Mouse (Mus musculus) spleen, adult 2 months (tissue): ENCODE data around the gene Pla2g2f. TPM values are rescaled to one million over a fixed set of nuclear protein-coding genes. Genes with fewer than 3 reads are reported as not detected.

ENCODE experiments used
- DNase-seq, 2 experiments: peaks; one replicate each; pipeline versions ENCODE4 v3.0.0 to v3.0.0-alpha.2; 2012 to 2021; ENCODE audit warnings: low spot score in 2 of 2, low read depth in 1 of 2
- H3K27ac ChIP-seq: fragments of 200-500 bp; 2 replicates; pipeline ENCODE4 v1.5.1; 2012; ENCODE audit warnings: low read length, inconsistent platforms; ENCODE audit not compliant: insufficient read depth
- H3K27me3 ChIP-seq: fragments of 200-500 bp; 2 replicates; pipeline ENCODE4 v1.6.1; 2012; ENCODE audit warnings: mild to moderate bottlenecking, moderate library complexity, low read length, inconsistent platforms; ENCODE audit not compliant: control insufficient read depth, insufficient read depth
- H3K36me3 ChIP-seq: fragments of 200-500 bp; 2 replicates; pipeline ENCODE4 v1.6.1; 2012; ENCODE audit warnings: mild to moderate bottlenecking, low read length, inconsistent platforms; ENCODE audit not compliant: control insufficient read depth, insufficient read depth
- H3K4me1 ChIP-seq: fragments of 200-500 bp; 2 replicates; pipeline ENCODE4 v1.6.1; 2011; ENCODE audit warnings: inconsistent platforms; ENCODE audit not compliant: control insufficient read depth, insufficient read depth, insufficient read length
- H3K4me3 ChIP-seq: fragments of 200-500 bp; 2 replicates; pipeline ENCODE4 v1.5.1; 2011; ENCODE audit warnings: mild to moderate bottlenecking, inconsistent platforms; ENCODE audit not compliant: insufficient read depth, insufficient read length; ENCODE audit errors: extremely low read depth
- CTCF ChIP-seq: fragments of 200-500 bp; IDR thresholded peaks from 2 replicates; pipeline ENCODE4 v1.5.1; 2011; ENCODE audit warnings: mild to moderate bottlenecking, inconsistent platforms; ENCODE audit not compliant: insufficient read depth, insufficient read length, insufficient replicate concordance; ENCODE audit errors: extremely low read depth
- POLR2A ChIP-seq: fragments of 200-500 bp; IDR thresholded peaks from 2 replicates; pipeline ENCODE4 v1.6.1; 2011; ENCODE audit warnings: low read depth, low read length, inconsistent platforms
- WGBS: fragments of 180-500 bp; shearing (Covaris S2); methylation state at CpG from one replicate; pipeline ENCODE4 v1.1.7; 2018; 5-methylcytosine and 5-hydroxymethylcytosine counted together
- polyA plus RNA-seq: library from polyadenylated mRNA; depleted of rRNA; stranded (reverse); fragments of >200 nt; gene quantifications from 2 replicates; pipeline ENCODE4 v1.2.3, GENCODE M21; 2012

The Pla2g2f gene
- polyA plus RNA-seq, 1 experiment: 1.9 TPM

- Histone ChIP-seq H3K27ac (no peak overlapping the region), H3K27me3 (no peaks in the 10 kb centered on the region), H3K4me1 (no peaks in the 10 kb centered on the region), H3K36me3 (no peaks in the 10 kb centered on the region), H3K4me3 (no peak overlapping the region)
- 85% methylated on average over 10 of the region's 10 CpGs for WGBS
- no peak for TF ChIP-seq CTCF
- TF ChIP-seq POLR2A: no peak
- no peak for DNase-seq
These were observed 14.5 kb upstream of the Pla2g2f start for GRCm38 (mm10) chr4:138771970-138772369.

DNA sequence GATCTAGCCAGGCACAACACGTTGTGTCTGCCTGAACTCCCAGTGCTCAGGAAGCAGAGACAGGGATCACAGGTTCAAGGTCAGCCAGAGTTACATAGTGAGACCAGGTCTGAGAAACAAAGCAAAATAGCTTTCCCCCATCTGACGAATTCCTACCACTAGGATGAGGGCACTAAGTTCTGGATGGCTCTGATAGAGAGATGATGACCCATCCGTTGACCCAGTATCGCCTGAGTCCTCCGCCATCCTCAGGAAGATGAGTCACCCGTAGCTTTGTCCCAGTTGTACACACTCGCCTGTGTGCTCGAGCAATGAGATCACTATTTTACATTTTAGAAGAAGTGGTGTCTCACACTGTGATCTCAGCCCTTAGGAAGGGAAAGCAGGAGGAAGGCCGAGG is 4.8 kb upstream of the Pla2g2f start:
- Histone ChIP-seq H3K27ac (no peak overlapping the region), H3K4me1 (no peaks in the 10 kb centered on the region), H3K36me3 (no peaks in the 10 kb centered on the region), H3K4me3 (no peak overlapping the region), H3K27me3 (no peaks in the 10 kb centered on the region)
- no peak for TF ChIP-seq POLR2A
- no peak for TF ChIP-seq CTCF
- DNase-seq: no peak
- whole genome bisulfite sequencing: 68% methylated on average over 9 of the region's 9 CpGs

DNA sequence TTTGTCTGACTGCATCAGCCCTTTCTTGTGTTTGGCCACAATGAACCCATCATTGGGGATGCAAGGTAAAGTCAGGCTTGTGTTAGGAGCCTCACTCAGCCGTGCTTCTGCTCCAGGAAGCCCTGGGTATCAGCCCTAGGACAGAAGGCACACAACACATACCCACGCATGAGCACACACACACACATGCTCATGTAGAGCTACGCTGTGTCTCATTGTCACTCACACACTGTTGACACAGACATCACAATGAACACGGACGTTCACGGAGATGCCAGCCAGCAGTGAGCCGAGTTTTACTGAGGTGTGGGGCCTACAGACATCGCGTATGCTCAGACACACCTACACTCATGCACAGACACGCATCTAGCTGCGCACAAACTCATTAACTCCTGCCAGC is 1.4 kb downstream of the Pla2g2f start:
- no peak overlapping the region for H3K27ac ChIP-seq
- no peaks in the 10 kb centered on the region for H3K4me1 ChIP-seq
- no peak for DNase-seq
- H3K4me3 ChIP-seq: no peak overlapping the region
- no peaks in the 10 kb centered on the region for H3K36me3 ChIP-seq
- TF ChIP-seq CTCF (no peak), POLR2A (no peak)
- 81% methylated on average over 11 of the region's 11 CpGs for WGBS
- H3K27me3 ChIP-seq: no peaks in the 10 kb centered on the region

DNA sequence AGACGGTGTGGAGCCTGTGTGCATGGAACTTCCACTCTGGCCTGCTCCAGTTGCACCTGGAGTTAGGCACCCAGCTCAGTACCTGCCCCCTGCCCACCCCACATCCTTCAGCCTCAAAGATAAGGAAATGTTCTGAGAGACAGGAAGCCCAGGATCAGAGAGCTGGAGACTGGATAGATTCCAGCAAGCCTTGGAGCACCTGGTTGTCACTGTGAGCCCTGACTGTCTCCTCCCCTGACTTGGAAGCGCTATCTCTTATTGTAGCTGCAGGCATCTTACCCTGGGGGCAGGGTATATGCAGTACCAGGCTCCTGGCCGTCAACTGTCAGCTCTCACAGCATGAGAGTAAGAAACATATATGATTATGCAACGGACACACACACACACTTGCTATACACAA is 2.0 kb downstream of the Pla2g2f start:
- 83% methylated on average over 4 of the region's 4 CpGs for WGBS
- DNase-seq: no peak
- Histone ChIP-seq H3K27me3 (no peaks in the 10 kb centered on the region), H3K27ac (no peak overlapping the region), H3K4me1 (no peaks in the 10 kb centered on the region), H3K36me3 (no peaks in the 10 kb centered on the region), H3K4me3 (no peak overlapping the region)
- TF ChIP-seq CTCF: no peak
- TF ChIP-seq POLR2A: no peak

DNA sequence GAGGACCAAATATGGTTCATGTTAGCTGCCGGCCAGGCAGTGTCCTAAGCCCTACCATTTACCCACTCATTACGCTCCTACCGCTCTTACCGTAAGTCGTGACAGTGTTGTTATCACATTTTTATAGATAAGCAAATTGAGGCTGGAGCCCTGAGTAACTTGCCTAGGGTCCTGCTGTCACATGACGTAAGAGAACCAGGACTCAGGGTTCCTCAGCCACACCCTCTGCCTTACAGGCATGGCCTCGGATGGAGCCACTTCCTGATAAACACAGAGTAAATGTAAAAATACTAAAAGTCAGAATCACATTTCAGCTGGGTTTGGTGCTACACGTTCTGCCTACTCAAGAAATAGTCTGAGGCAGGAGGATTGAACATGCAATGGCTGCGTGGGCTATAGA is 3.0 kb downstream of the Pla2g2f start:
- TF ChIP-seq CTCF (no peak), POLR2A (no peak)
- Histone ChIP-seq H3K4me3 (no peak overlapping the region), H3K4me1 (no peaks in the 10 kb centered on the region), H3K27ac (no peak overlapping the region), H3K36me3 (no peaks in the 10 kb centered on the region), H3K27me3 (no peaks in the 10 kb centered on the region)
- no peak for DNase-seq
- WGBS: 78% methylated on average over 9 of the region's 9 CpGs

GRCm38 (mm10) chr4:138753608-138754007 is 3.8 kb downstream of the Pla2g2f start:
- H3K36me3 ChIP-seq: no peaks in the 10 kb centered on the region
- TF ChIP-seq CTCF (no peak), POLR2A (no peak)
- DNase-seq: no peak
- no peaks in the 10 kb centered on the region for H3K4me1 ChIP-seq
- no peaks in the 10 kb centered on the region for H3K27me3 ChIP-seq
- H3K4me3 ChIP-seq: no peak overlapping the region
- no peak overlapping the region for H3K27ac ChIP-seq
- 93% methylated on average over 3 of the region's 3 CpGs for WGBS

DNA sequence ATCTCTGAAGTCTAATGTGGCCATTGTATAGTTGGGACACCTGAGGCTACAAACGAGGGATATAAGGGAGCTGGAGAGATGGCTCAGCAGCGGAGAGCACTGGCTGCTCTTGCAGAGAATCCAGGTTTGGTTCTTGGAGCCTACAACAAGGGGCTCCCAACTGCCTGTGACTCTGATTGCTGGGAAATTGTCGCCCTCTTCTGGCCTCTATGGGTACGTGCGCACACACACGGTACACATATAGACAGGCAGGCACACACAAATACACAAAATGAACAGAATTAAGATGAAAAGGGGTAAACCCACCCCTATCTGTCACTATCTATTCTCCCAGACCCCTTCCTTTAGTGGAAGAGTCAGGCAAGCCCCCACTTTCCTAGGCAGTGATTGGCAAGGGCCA is 4.8 kb downstream of the Pla2g2f start:
- H3K4me3 ChIP-seq: no peak overlapping the region
- TF ChIP-seq CTCF: no peak
- no peak for TF ChIP-seq POLR2A
- no peaks in the 10 kb centered on the region for H3K4me1 ChIP-seq
- no peaks in the 10 kb centered on the region for H3K27me3 ChIP-seq
- no peak for DNase-seq
- no peak overlapping the region for H3K27ac ChIP-seq
- no peaks in the 10 kb centered on the region for H3K36me3 ChIP-seq
- 88% methylated on average over 6 of the region's 6 CpGs for WGBS
